Mouse (Mus musculus): Measurements from ENCODE around the gene Iqsec1.

The Iqsec1 gene

GRCm38 (mm10) chr6:90729829-90730228 is 258.7 kb downstream of the Iqsec1 start:
- DNase-seq (ENCODE audit: low read depth in 1 of 2, low spot score in 2 of 2): no peak

- peak; percentile 29 to 62 for DNase-seq (ENCODE audit: low read depth in 1 of 2, low spot score in 2 of 2)
Measured at GRCm38 (mm10) chr6:90728491-90728931, 260.0 kb downstream of the Iqsec1 start.

GRCm38 (mm10) chr6:90727826-90728225 is 260.7 kb downstream of the Iqsec1 start:
- DNase-seq (ENCODE audit: low read depth in 1 of 2, low spot score in 2 of 2): no peak

GRCm38 (mm10) chr6:90726711-90727122 is 261.8 kb downstream of the Iqsec1 start:
- no peak for DNase-seq (ENCODE audit: low read depth in 1 of 2, low spot score in 2 of 2)

- no peak for DNase-seq (ENCODE audit: low read depth in 1 of 2, low spot score in 2 of 2)
Measured at GRCm38 (mm10) chr6:90725526-90725925, 263.0 kb downstream of the Iqsec1 start.

GRCm38 (mm10) chr6:90722993-90723392 is 265.5 kb downstream of the Iqsec1 start:
- no peak for DNase-seq (ENCODE audit: low read depth in 1 of 2, low spot score in 2 of 2)

- no peak for DNase-seq (ENCODE audit: low read depth in 1 of 2, low spot score in 2 of 2)
Measured at GRCm38 (mm10) chr6:90720996-90721746, 267.3 kb downstream of the Iqsec1 start.

- no peak for DNase-seq (ENCODE audit: low read depth in 1 of 2, low spot score in 2 of 2)
Measured at GRCm38 (mm10) chr6:90720201-90720600, 268.3 kb downstream of the Iqsec1 start.

GRCm38 (mm10) chr6:90719402-90719801 is 269.1 kb downstream of the Iqsec1 start:
- DNase-seq (ENCODE audit: low read depth in 1 of 2, low spot score in 2 of 2): no peak

- DNase-seq (ENCODE audit: low read depth in 1 of 2, low spot score in 2 of 2): no peak
Measured at GRCm38 (mm10) chr6:90718477-90718876, 270.0 kb downstream of the Iqsec1 start.

- no peak for DNase-seq (ENCODE audit: low read depth in 1 of 2, low spot score in 2 of 2)
Measured at GRCm38 (mm10) chr6:90717711-90718110, 270.8 kb downstream of the Iqsec1 start.

GRCm38 (mm10) chr6:90716853-90717252 is 271.6 kb downstream of the Iqsec1 start:
- no peak for DNase-seq (ENCODE audit: low read depth in 1 of 2, low spot score in 2 of 2)

GRCm38 (mm10) chr6:90716066-90716704 is 272.3 kb downstream of the Iqsec1 start:
- DNase-seq (ENCODE audit: low read depth in 1 of 2, low spot score in 2 of 2): peak in 1 of 2 experiments; percentile 19

GRCm38 (mm10) chr6:90715245-90715905 is 273.1 kb downstream of the Iqsec1 start:
- DNase-seq (ENCODE audit: low read depth in 1 of 2, low spot score in 2 of 2): no peak

- no peak for DNase-seq (ENCODE audit: low read depth in 1 of 2, low spot score in 2 of 2)
Measured at GRCm38 (mm10) chr6:90713650-90714049, 274.8 kb downstream of the Iqsec1 start.

- peak; percentile 20 to 38 for DNase-seq (ENCODE audit: low read depth in 1 of 2, low spot score in 2 of 2)
Measured at GRCm38 (mm10) chr6:90712486-90713480, 275.7 kb downstream of the Iqsec1 start.

- no peak for DNase-seq (ENCODE audit: low read depth in 1 of 2, low spot score in 2 of 2)
Measured at GRCm38 (mm10) chr6:90712063-90712462, 276.4 kb downstream of the Iqsec1 start.

GRCm38 (mm10) chr6:90711476-90712035 is 276.9 kb downstream of the Iqsec1 start:
- no peak for DNase-seq (ENCODE audit: low read depth in 1 of 2, low spot score in 2 of 2)

- DNase-seq (ENCODE audit: low read depth in 1 of 2, low spot score in 2 of 2): no peak
Measured at GRCm38 (mm10) chr6:90710778-90711177, 277.7 kb downstream of the Iqsec1 start.

All from monocyte, adult 2 months (primary cell).